Mouse (Mus musculus): Measurements from ENCODE around the gene Aldh3b3.
A peak's percentile ranks its signal among the peaks of the same experiment; 100 is the strongest.

GRCm38 (mm10) chr19:3945872-3946564 is 12.4 kb upstream of the Aldh3b3 start:
- TF ChIP-seq CTCF (IDR thresholded peaks at IDR 0.05; ENCODE audit: low read depth): no peak
- peak; percentile 68 for TF ChIP-seq EP300 (IDR thresholded peaks at IDR 0.05; ENCODE audit: low read depth)

All from heart, postnatal 0 days (tissue).